Mouse (Mus musculus) MEL (cell line): ENCODE measurements around the gene Tspan4.

Experiments used
- CTCF ChIP-seq, 3 experiments: IDR thresholded peaks in 2 of 3; conservative IDR thresholded peaks in 1 of 3; 2 replicates each; pipeline ENCODE4 v1.5.1; 2011 to 2012; ENCODE audit warnings: low read length in 3 of 3, low read depth in 2 of 3, mild to moderate bottlenecking in 2 of 3, improper control_type of control experiment in 1 of 3, inconsistent platforms in 1 of 3, mixed read lengths in 1 of 3, moderate library complexity in 1 of 3; ENCODE audit not compliant: control insufficient read depth in 1 of 3, insufficient read depth in 1 of 3, poor library complexity in 1 of 3, severe bottlenecking in 1 of 3
- EP300 ChIP-seq, 2 experiments: IDR thresholded peaks; 2 replicates each; pipeline ENCODE4 v1.6.1; 2011; ENCODE audit warnings: improper control_type of control experiment in 2 of 2, low read length in 2 of 2, low read depth in 1 of 2, mild to moderate bottlenecking in 1 of 2
- JUND ChIP-seq: IDR thresholded peaks from 2 replicates; pipeline ENCODE4 v1.6.1; 2011; ENCODE audit warnings: low read depth, mild to moderate bottlenecking, improper control_type of control experiment, low read length
- MAFK ChIP-seq: IDR thresholded peaks from 2 replicates; pipeline ENCODE4 v1.6.1; 2011; ENCODE audit warnings: low read depth, mild to moderate bottlenecking, low read length, improper control_type of control experiment, borderline replicate concordance
- POLR2A ChIP-seq, 2 experiments: IDR thresholded peaks; 2 replicates each; pipeline ENCODE4 v1.6.1; 2011 to 2012; ENCODE audit warnings: low read length in 2 of 2, mild to moderate bottlenecking in 2 of 2, control low read depth in 1 of 2, improper control_type of control experiment in 1 of 2, low read depth in 1 of 2, moderate library complexity in 1 of 2; ENCODE audit not compliant: control insufficient read depth in 1 of 2, insufficient read depth in 1 of 2, poor library complexity in 1 of 2
- SIN3A ChIP-seq: IDR thresholded peaks from 2 replicates; pipeline ENCODE4 v1.6.1; 2012; ENCODE audit warnings: low read length, improper control_type of control experiment, inconsistent platforms

DNA sequence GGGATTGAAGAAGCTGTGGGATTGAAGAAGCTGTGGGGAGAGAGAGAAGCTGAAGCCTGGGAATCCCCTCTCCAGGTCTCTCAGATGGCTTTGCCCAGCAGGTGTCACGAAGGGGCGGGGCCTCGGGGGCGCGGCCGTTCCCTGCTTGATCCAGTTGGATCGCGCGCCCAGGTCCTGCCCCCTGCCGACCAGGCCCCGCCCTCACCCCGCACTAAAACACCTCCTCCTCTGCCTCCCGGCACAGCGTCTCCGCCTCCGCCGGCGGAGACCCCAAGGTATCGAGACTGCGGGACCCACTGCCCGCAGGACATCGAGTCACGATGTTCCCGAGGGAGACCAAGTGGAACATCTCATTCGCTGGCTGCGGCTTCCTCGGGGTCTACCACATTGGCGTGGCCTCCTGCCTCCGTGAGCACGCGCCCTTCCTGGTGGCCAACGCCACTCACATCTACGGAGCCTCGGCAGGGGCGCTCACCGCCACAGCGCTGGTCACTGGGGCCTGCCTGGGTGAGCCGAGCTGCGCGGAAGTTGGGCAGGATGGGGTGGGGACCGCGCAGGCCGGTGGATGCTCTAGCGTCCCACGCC, 20.0 kb upstream of the Tspan4 start, which contains the start of gene Pnpla2:
- TF ChIP-seq CTCF (IDR thresholded peaks at IDR 0.05 in 2 of 3, conservative IDR thresholded peaks at IDR 0.05 in 1 of 3; ENCODE audit: control insufficient read depth in 1 of 3, insufficient read depth in 1 of 3, low read depth in 2 of 3, low read length in 3 of 3, poor library complexity in 1 of 3, severe bottlenecking in 1 of 3): no peak
- no peak for TF ChIP-seq JUND
- no peak for TF ChIP-seq EP300 (IDR thresholded peaks at IDR 0.05; ENCODE audit: low read depth in 1 of 2, low read length in 2 of 2)
- TF ChIP-seq MAFK: no peak
- peak; percentile 82 to 86 for TF ChIP-seq POLR2A (IDR thresholded peaks at IDR 0.05; ENCODE audit: control insufficient read depth in 1 of 2, insufficient read depth in 1 of 2, low read depth in 1 of 2, low read length in 2 of 2, poor library complexity in 1 of 2)
- TF ChIP-seq SIN3A: peak; percentile 74
